Mouse (Mus musculus): ENCODE measurements around the gene March7. TPM values are rescaled to one million over a fixed set of nuclear protein-coding genes. Genes with fewer than 3 reads are reported as not detected.

Gene March7
- polyA plus RNA-seq (2015; fragmentation: Nextera tagmentation; extraction: Ambion mirVana): 53.5 and 57.5 TPM in 2 replicates

GRCm38 (mm10) chr2:60209703-60210651 is at the start of gene March7, which contains the start of gene Baz2b:
Gene March7, plus strand, starts transcription at chr2:60209887.
Gene Baz2b, minus strand, starts transcription at chr2:60209839.
- Histone ChIP-seq H3K9me3 (replicated peaks; ENCODE audit: control insufficient read depth, low read length) (no peaks in the 10 kb centered on the region), H3K4me1 (ENCODE audit: control insufficient read depth, insufficient read depth, low read length) (peaks cover 33% of the 10 kb centered on the region), H3K27ac (ENCODE audit: low read length) (peak within 1 kb of the TSS; percentile 93), H3K36me3 (ENCODE audit: control insufficient read depth, insufficient read depth) (peaks cover 23% of the 10 kb centered on the region; the same call in 1 of the 2 replicates), H3K9ac (ENCODE audit: low read length) (peak within 1 kb of the TSS; percentile 97), H3K4me2 (ENCODE audit: low read depth, low read length) (peak within 1 kb of the TSS; percentile 86), H3K27me3 (ENCODE audit: control insufficient read depth, insufficient read depth, low read length) (no peaks in the 10 kb centered on the region), H3K4me3 (ENCODE audit: low read length) (peak within 1 kb of the TSS; percentile 95)
- peak; percentile 93 for ATAC-seq (replicated peaks; ENCODE audit: extremely low read depth, insufficient read depth, low FRiP score)
- WGBS: under 1% methylated on average over 87 of the region's 109 CpGs

DNA sequence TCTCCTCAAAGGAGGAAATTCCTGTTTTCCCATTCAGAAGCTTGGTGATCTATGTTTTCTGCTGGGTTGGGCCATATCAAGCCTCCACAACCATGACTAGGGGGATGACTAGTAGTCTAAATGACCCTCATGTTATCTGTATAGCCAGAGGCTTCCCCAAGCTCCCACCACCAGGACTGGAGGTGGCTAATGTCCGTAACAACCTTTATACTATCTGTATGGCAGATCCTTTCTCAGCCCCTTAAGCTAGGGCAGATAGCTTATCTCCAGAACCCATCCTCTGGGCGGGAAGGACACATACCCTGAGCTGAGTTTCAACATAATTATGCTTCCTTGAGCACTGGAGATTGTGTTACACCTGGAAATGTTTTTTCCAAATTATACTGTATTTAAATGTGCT is 45.9 kb upstream of the March7 start:
- no peak for ATAC-seq (replicated peaks; ENCODE audit: extremely low read depth, insufficient read depth, low FRiP score)
- 74% methylated on average over 2 of the region's 2 CpGs for WGBS
- Histone ChIP-seq H3K27me3 (ENCODE audit: control insufficient read depth, insufficient read depth, low read length) (no peaks in the 10 kb centered on the region), H3K27ac (ENCODE audit: low read length) (no peak overlapping the region), H3K4me2 (ENCODE audit: low read depth, low read length) (no peak overlapping the region), H3K9ac (ENCODE audit: low read length) (no peak overlapping the region), H3K4me3 (ENCODE audit: low read length) (no peak overlapping the region), H3K9me3 (replicated peaks; ENCODE audit: control insufficient read depth, low read length) (no peaks in the 10 kb centered on the region), H3K4me1 (ENCODE audit: control insufficient read depth, insufficient read depth, low read length) (no peaks in the 10 kb centered on the region), H3K36me3 (ENCODE audit: control insufficient read depth, insufficient read depth) (no peaks in the 10 kb centered on the region; the same call in 1 of the 2 replicates)

DNA sequence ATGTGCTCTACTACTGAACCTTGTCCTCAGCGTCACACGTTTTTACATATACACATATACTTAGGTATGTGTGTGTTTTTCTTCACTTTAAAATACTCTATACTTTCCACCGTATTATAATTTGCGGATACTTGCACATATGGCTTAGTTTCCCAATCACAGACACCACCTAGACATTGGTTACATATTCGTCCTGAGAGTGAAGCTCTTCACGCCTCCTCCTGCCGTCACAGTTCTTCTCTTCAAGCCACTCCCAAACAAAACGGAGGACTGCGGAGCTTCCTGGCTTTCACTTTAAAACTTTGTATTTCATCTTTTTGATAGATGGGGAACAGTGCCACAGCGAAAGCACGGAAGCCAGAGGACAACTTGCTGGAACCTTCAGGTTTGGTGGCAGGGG is 44.0 kb upstream of the March7 start:
- Histone ChIP-seq H3K27ac (ENCODE audit: low read length) (no peak overlapping the region), H3K4me2 (ENCODE audit: low read depth, low read length) (no peak overlapping the region), H3K4me1 (ENCODE audit: control insufficient read depth, insufficient read depth, low read length) (no peaks in the 10 kb centered on the region), H3K9me3 (replicated peaks; ENCODE audit: control insufficient read depth, low read length) (no peaks in the 10 kb centered on the region), H3K9ac (ENCODE audit: low read length) (no peak overlapping the region), H3K4me3 (ENCODE audit: low read length) (no peak overlapping the region), H3K27me3 (ENCODE audit: control insufficient read depth, insufficient read depth, low read length) (no peaks in the 10 kb centered on the region), H3K36me3 (ENCODE audit: control insufficient read depth, insufficient read depth) (no peaks in the 10 kb centered on the region; the same call in 1 of the 2 replicates)
- ATAC-seq (replicated peaks; ENCODE audit: extremely low read depth, insufficient read depth, low FRiP score): no peak
- 89% methylated on average over 11 of the region's 11 CpGs for WGBS

GRCm38 (mm10) chr2:60166878-60167277 is 42.8 kb upstream of the March7 start:
- Histone ChIP-seq H3K27ac (ENCODE audit: low read length) (no peak overlapping the region), H3K9ac (ENCODE audit: low read length) (no peak overlapping the region), H3K9me3 (replicated peaks; ENCODE audit: control insufficient read depth, low read length) (no peaks in the 10 kb centered on the region), H3K4me1 (ENCODE audit: control insufficient read depth, insufficient read depth, low read length) (no peaks in the 10 kb centered on the region), H3K27me3 (ENCODE audit: control insufficient read depth, insufficient read depth, low read length) (no peaks in the 10 kb centered on the region), H3K4me3 (ENCODE audit: low read length) (no peak overlapping the region), H3K4me2 (ENCODE audit: low read depth, low read length) (no peak overlapping the region), H3K36me3 (ENCODE audit: control insufficient read depth, insufficient read depth) (no peaks in the 10 kb centered on the region; the same call in 1 of the 2 replicates)
- WGBS: 88% methylated on average over 4 of the region's 4 CpGs
- ATAC-seq (replicated peaks; ENCODE audit: extremely low read depth, insufficient read depth, low FRiP score): no peak

- 57% methylated on average over 7 of the region's 7 CpGs for WGBS
- H3K4me3 ChIP-seq (ENCODE audit: low read length): no peak overlapping the region
- ATAC-seq (replicated peaks; ENCODE audit: extremely low read depth, insufficient read depth, low FRiP score): peak; percentile 45; the same call in 1 of the 2 replicates
These were observed 37.7 kb upstream of the March7 start for GRCm38 (mm10) chr2:60171786-60172530.

GRCm38 (mm10) chr2:60172531-60172914 is 37.2 kb upstream of the March7 start:
- peaks cover 3% of the 10 kb centered on the region; the same call in 1 of the 2 replicates for H3K9me3 ChIP-seq (replicated peaks; ENCODE audit: control insufficient read depth, low read length)
- WGBS: 69% methylated on average over 2 of the region's 2 CpGs
- H3K27me3 ChIP-seq (ENCODE audit: control insufficient read depth, insufficient read depth, low read length): no peaks in the 10 kb centered on the region
- no peak overlapping the region for H3K27ac ChIP-seq (ENCODE audit: low read length)
- no peak overlapping the region for H3K9ac ChIP-seq (ENCODE audit: low read length)
- H3K4me3 ChIP-seq (ENCODE audit: low read length): no peak overlapping the region
- no peaks in the 10 kb centered on the region for H3K4me1 ChIP-seq (ENCODE audit: control insufficient read depth, insufficient read depth, low read length)
- H3K36me3 ChIP-seq (ENCODE audit: control insufficient read depth, insufficient read depth): no peaks in the 10 kb centered on the region
- H3K4me2 ChIP-seq (ENCODE audit: low read depth, low read length): no peak overlapping the region
- no peak for ATAC-seq (replicated peaks; ENCODE audit: extremely low read depth, insufficient read depth, low FRiP score)

More at GRCm38 (mm10) chr2:60171786-60172530, 37.7 kb upstream of the March7 start:
- no peaks in the 10 kb centered on the region for H3K4me1 ChIP-seq (ENCODE audit: control insufficient read depth, insufficient read depth, low read length)
- no peak overlapping the region for H3K9ac ChIP-seq (ENCODE audit: low read length)
- no peaks in the 10 kb centered on the region for H3K36me3 ChIP-seq (ENCODE audit: control insufficient read depth, insufficient read depth)
- no peaks in the 10 kb centered on the region for H3K27me3 ChIP-seq (ENCODE audit: control insufficient read depth, insufficient read depth, low read length)
- peaks cover 3% of the 10 kb centered on the region; the same call in 1 of the 2 replicates for H3K9me3 ChIP-seq (replicated peaks; ENCODE audit: control insufficient read depth, low read length)
- H3K4me2 ChIP-seq (ENCODE audit: low read depth, low read length): no peak overlapping the region
- H3K27ac ChIP-seq (ENCODE audit: low read length): no peak overlapping the region

DNA sequence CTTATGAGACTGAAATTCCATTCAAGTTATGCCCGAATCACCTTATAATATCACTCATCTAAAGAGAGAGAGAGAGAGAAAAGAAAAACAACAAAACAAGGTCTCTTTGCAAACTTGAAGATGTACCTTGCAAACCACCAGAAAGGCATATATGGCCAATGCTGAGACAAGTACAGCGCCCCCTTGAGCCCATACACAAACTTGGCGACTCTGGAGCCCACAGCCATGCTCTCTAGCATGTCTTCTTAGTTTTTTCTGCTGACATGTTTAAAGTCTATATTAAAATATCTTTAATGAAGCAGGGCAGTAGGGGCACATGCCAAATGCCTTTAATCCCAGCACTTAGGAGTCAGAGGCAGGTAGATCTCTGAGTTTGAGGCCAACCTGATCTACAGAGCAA is 36.5 kb upstream of the March7 start:
- 53% methylated on average over 3 of the region's 3 CpGs for WGBS
- Histone ChIP-seq H3K4me1 (ENCODE audit: control insufficient read depth, insufficient read depth, low read length) (no peaks in the 10 kb centered on the region), H3K27me3 (ENCODE audit: control insufficient read depth, insufficient read depth, low read length) (no peaks in the 10 kb centered on the region), H3K9me3 (replicated peaks; ENCODE audit: control insufficient read depth, low read length) (peaks cover 3% of the 10 kb centered on the region; the same call in 1 of the 2 replicates), H3K27ac (ENCODE audit: low read length) (no peak overlapping the region), H3K4me2 (ENCODE audit: low read depth, low read length) (no peak overlapping the region), H3K4me3 (ENCODE audit: low read length) (no peak overlapping the region), H3K9ac (ENCODE audit: low read length) (no peak overlapping the region), H3K36me3 (ENCODE audit: control insufficient read depth, insufficient read depth) (no peaks in the 10 kb centered on the region)
- ATAC-seq (replicated peaks; ENCODE audit: extremely low read depth, insufficient read depth, low FRiP score): no peak

GRCm38 (mm10) chr2:60173595-60173994 is 36.1 kb upstream of the March7 start:
- Histone ChIP-seq H3K4me3 (ENCODE audit: low read length) (no peak overlapping the region), H3K27ac (ENCODE audit: low read length) (no peak overlapping the region), H3K36me3 (ENCODE audit: control insufficient read depth, insufficient read depth) (no peaks in the 10 kb centered on the region), H3K9ac (ENCODE audit: low read length) (no peak overlapping the region), H3K9me3 (replicated peaks; ENCODE audit: control insufficient read depth, low read length) (peaks cover 3% of the 10 kb centered on the region; the same call in 1 of the 2 replicates), H3K4me1 (ENCODE audit: control insufficient read depth, insufficient read depth, low read length) (no peaks in the 10 kb centered on the region), H3K4me2 (ENCODE audit: low read depth, low read length) (no peak overlapping the region), H3K27me3 (ENCODE audit: control insufficient read depth, insufficient read depth, low read length) (no peaks in the 10 kb centered on the region)
- no peak for ATAC-seq (replicated peaks; ENCODE audit: extremely low read depth, insufficient read depth, low FRiP score)
- 89% methylated on average over 4 of the region's 4 CpGs for WGBS
